Mouse (Mus musculus): Measurements from ENCODE around the gene Pi4k2b. TPM values are rescaled to one million over a fixed set of nuclear protein-coding genes. Genes with fewer than 3 reads are reported as not detected.
"Not testable (repeated sequence)": the region's sequence is repeated elsewhere in the genome, so short reads cannot be mapped to it uniquely, and the experiment has no call there.

Gene Pi4k2b
- polyA plus RNA-seq, 1 experiment from 2014 or later, result 5.4 TPM

GRCm38 (mm10) chr5:52774267-52774666 lies 32.9 kb downstream of the Pi4k2b start:
- no peaks in the 10 kb centered on the region for H3K9me3 ChIP-seq (ENCODE audit: control insufficient read depth, low read length)
- H3K4me1 ChIP-seq (replicated peaks; ENCODE audit: control insufficient read depth, insufficient read depth, low read length), result no peaks in the 10 kb centered on the region
- ATAC-seq, result no peak
- H3K36me3 ChIP-seq (ENCODE audit: control insufficient read depth, insufficient read depth), result no peaks in the 10 kb centered on the region
- WGBS, result 91% methylated on average over 5 of the region's 5 CpGs
- H3K27ac ChIP-seq (ENCODE audit: low read length), result no peak overlapping the region
- no peak overlapping the region for H3K4me2 ChIP-seq (ENCODE audit: low read length)
- no peaks in the 10 kb centered on the region for H3K27me3 ChIP-seq (replicated peaks; ENCODE audit: control insufficient read depth, insufficient read depth, low read length)
- H3K4me3 ChIP-seq (replicated peaks; ENCODE audit: low read length), result no peak overlapping the region
- H3K9ac ChIP-seq (replicated peaks; ENCODE audit: low read depth, low read length), result no peak overlapping the region

DNA sequence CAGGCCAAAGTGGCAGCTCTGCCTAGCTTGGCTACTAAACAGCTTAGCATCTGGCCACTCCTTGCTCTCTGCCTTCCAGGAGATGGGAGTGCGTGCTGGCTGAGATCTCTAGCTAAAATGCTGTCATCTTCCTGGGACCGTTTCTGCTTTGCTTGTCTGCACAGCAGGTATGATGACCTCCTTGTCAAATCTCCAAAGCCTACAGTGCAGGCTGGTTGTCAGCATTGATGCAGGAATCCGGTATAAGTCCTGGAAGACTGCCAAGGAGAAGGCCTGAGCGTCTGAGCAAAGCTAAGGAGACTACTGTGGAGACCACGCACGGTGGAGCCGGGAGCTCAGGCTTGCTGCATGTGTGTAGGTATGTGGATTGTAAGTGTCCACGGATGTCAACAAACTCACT lies 33.9 kb downstream of the Pi4k2b start, which contains the start of gene Zcchc4:
Gene Zcchc4, plus strand, starts transcription at position 173 of the 400 bp plus-strand sequence.
- WGBS, result 67% methylated on average over 8 of the region's 8 CpGs
- Histone ChIP-seq H3K4me1 (replicated peaks; ENCODE audit: control insufficient read depth, insufficient read depth, low read length) (no peaks in the 10 kb centered on the region), H3K9me3 (ENCODE audit: control insufficient read depth, low read length) (no peaks in the 10 kb centered on the region), H3K27me3 (replicated peaks; ENCODE audit: control insufficient read depth, insufficient read depth, low read length) (no peaks in the 10 kb centered on the region), H3K4me3 (replicated peaks; ENCODE audit: low read length) (no peak within 1 kb of the TSS), H3K27ac (ENCODE audit: low read length) (no peak within 1 kb of the TSS), H3K9ac (replicated peaks; ENCODE audit: low read depth, low read length) (no peak within 1 kb of the TSS), H3K36me3 (ENCODE audit: control insufficient read depth, insufficient read depth) (no peaks in the 10 kb centered on the region), H3K4me2 (ENCODE audit: low read length) (no peak within 1 kb of the TSS)
- no peak for ATAC-seq

- H3K4me3 ChIP-seq (replicated peaks; ENCODE audit: low read length); H3K36me3 ChIP-seq (ENCODE audit: control insufficient read depth, insufficient read depth); H3K9me3 ChIP-seq (ENCODE audit: control insufficient read depth, low read length); H3K27ac ChIP-seq (ENCODE audit: low read length); ATAC-seq; H3K4me1 ChIP-seq (replicated peaks; ENCODE audit: control insufficient read depth, insufficient read depth, low read length); H3K4me2 ChIP-seq (ENCODE audit: low read length); H3K9ac ChIP-seq (replicated peaks; ENCODE audit: low read depth, low read length); H3K27me3 ChIP-seq (replicated peaks; ENCODE audit: control insufficient read depth, insufficient read depth, low read length): not testable (repeated sequence)
- 89% methylated on average over 8 of the region's 8 CpGs for WGBS
Measured at GRCm38 (mm10) chr5:52776466-52777354, 35.3 kb downstream of the Pi4k2b start.

DNA sequence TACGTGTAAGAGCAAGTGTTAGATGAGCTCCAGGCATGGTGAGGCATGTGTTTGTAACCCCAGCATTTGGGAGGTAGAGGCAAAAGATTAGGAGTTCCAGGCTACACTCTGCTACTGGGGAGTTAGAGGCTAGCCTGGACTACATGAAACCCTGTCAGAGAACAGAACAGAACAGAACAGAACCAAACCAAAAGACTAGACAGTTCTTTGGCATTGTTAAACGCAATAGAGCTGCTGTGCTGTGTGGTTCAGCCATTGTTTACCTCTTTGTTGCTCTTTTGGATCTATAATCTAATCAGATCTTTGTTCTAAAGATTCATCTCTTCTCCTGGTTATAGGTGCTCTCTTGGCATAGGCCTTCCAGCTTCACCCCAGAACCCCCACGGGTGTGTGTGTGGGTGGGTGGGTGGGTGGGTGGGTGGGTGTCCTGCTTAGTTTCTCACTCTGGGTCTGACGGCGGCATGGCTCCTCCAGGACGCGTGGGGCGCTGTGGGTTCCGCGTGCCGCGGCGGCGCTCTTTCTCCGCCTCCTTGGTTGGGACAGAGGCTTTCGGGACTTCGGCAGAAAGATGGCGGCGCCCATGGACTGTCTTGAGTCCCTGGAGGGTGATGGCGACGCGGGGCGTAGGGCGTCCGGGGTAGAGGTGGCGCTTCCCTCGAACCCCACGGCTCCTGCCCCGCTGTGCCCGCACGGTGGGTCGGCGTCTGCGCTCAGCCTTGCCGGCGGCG lies 41.3 kb downstream of the Pi4k2b start:
- no peaks in the 10 kb centered on the region for H3K27me3 ChIP-seq (replicated peaks; ENCODE audit: control insufficient read depth, insufficient read depth, low read length)
- peak overlapping the region; percentile 85 for H3K9ac ChIP-seq (replicated peaks; ENCODE audit: low read depth, low read length)
- no peaks in the 10 kb centered on the region for H3K36me3 ChIP-seq (ENCODE audit: control insufficient read depth, insufficient read depth)
- ATAC-seq, result peak; percentile 99
- no peaks in the 10 kb centered on the region for H3K9me3 ChIP-seq (ENCODE audit: control insufficient read depth, low read length)
- 4% methylated on average over 36 of the region's 37 CpGs for WGBS
- peak overlapping the region; percentile 56 for H3K4me2 ChIP-seq (ENCODE audit: low read length)
- no peaks in the 10 kb centered on the region for H3K4me1 ChIP-seq (replicated peaks; ENCODE audit: control insufficient read depth, insufficient read depth, low read length)
- H3K4me3 ChIP-seq (replicated peaks; ENCODE audit: low read length), result peak overlapping the region; percentile 83
- H3K27ac ChIP-seq (ENCODE audit: low read length), result peak overlapping the region; percentile 82

DNA sequence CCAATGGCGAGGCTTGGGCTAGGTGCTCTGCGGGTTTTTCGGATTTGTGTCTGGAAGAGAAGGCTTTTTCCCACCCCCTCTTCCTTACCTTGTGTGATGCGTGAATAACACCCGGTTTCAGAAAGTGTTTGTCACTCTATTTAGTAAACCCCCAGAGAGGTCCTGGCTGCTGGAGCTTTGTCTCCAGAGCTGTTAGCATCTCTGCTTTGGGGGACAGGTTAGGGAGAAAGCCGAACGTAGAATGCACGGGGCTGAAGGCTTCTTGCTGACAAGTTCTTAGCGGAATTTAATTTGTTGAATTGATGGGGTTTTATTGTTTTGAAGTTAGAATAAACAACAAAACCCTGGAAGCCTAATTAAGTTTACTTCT lies 41.9 kb downstream of the Pi4k2b start:
- ATAC-seq, result no peak; the same call in 1 of the 2 replicates
- H3K27me3 ChIP-seq (replicated peaks; ENCODE audit: control insufficient read depth, insufficient read depth, low read length), result no peaks in the 10 kb centered on the region
- no peaks in the 10 kb centered on the region for H3K9me3 ChIP-seq (ENCODE audit: control insufficient read depth, low read length)
- peak overlapping the region; percentile 56 for H3K4me2 ChIP-seq (ENCODE audit: low read length)
- H3K27ac ChIP-seq (ENCODE audit: low read length), result peak overlapping the region; percentile 82
- peak overlapping the region; percentile 83 for H3K4me3 ChIP-seq (replicated peaks; ENCODE audit: low read length)
- no peaks in the 10 kb centered on the region for H3K36me3 ChIP-seq (ENCODE audit: control insufficient read depth, insufficient read depth)
- WGBS, result 0% methylated on average over 9 of the region's 9 CpGs
- H3K9ac ChIP-seq (replicated peaks; ENCODE audit: low read depth, low read length), result peak overlapping the region; percentile 85
- no peaks in the 10 kb centered on the region for H3K4me1 ChIP-seq (replicated peaks; ENCODE audit: control insufficient read depth, insufficient read depth, low read length)

DNA sequence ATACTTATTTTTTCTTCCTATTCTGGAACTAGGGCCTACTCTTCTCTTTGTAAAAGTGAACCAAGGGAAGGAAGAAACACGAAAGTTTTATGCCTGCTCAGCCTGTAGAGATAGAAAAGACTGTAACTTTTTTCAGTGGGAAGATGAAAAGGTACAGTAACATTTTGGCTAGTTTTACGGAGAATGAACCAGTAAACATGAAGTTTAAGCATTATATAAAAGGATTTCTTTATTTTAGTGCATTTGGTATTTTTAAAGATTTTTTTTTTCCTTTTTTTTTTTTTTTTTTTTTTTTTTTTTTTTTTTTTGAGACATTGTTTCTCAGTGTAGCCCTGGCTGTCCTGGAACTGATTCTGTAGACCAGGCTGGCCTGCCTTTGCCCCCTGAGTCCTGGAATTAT lies 42.6 kb downstream of the Pi4k2b start:
- no peak overlapping the region for H3K4me2 ChIP-seq (ENCODE audit: low read length)
- no peak overlapping the region for H3K4me3 ChIP-seq (replicated peaks; ENCODE audit: low read length)
- no peak overlapping the region for H3K9ac ChIP-seq (replicated peaks; ENCODE audit: low read depth, low read length)
- ATAC-seq, result no peak
- H3K27me3 ChIP-seq (replicated peaks; ENCODE audit: control insufficient read depth, insufficient read depth, low read length), result no peaks in the 10 kb centered on the region
- no peak overlapping the region for H3K27ac ChIP-seq (ENCODE audit: low read length)
- no peaks in the 10 kb centered on the region for H3K36me3 ChIP-seq (ENCODE audit: control insufficient read depth, insufficient read depth)
- no peaks in the 10 kb centered on the region for H3K4me1 ChIP-seq (replicated peaks; ENCODE audit: control insufficient read depth, insufficient read depth, low read length)
- H3K9me3 ChIP-seq (ENCODE audit: control insufficient read depth, low read length), result no peaks in the 10 kb centered on the region
- 72% methylated on average over 2 of the region's 2 CpGs for WGBS

DNA sequence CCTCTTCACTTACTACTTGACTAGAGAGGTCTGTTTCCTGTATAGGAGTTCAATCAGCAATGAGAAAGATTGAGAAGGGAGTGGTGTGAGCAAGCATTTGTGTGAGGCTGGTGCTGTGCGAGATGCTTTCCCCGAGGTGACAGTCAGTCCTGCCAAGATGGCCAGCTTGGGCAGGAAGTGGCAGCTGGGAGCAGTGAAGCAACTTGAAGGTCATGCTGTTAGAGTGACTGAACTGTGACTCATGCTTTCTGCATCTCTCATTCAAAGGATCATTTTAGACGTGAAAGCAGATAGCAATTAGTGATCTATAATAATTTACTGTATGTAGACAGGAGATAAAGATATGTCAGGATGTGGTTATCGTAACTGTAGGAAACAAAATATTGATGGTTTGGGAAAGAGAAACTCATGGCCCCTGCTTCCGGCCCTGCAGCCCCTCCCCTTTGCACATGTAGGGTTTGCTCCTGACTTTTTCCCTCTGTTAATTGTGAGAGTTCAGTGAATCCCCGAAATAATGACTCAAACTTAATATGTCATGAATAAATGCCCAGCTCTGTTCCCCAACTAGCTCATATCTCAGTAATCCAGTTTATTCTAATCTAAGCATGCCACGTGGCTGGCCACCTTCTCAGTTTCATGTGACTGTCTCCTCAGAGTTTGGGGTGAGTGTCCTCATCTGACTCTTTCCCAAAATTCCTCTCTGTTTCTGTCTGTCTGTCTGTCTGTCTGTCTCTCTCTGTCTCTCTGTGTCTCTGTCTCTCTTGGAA lies 45.4 kb downstream of the Pi4k2b start:
- Histone ChIP-seq H3K9me3 (ENCODE audit: control insufficient read depth, low read length) (no peaks in the 10 kb centered on the region), H3K27ac (ENCODE audit: low read length) (no peak overlapping the region), H3K4me2 (ENCODE audit: low read length) (no peak overlapping the region), H3K4me1 (replicated peaks; ENCODE audit: control insufficient read depth, insufficient read depth, low read length) (no peaks in the 10 kb centered on the region), H3K4me3 (replicated peaks; ENCODE audit: low read length) (no peak overlapping the region), H3K9ac (replicated peaks; ENCODE audit: low read depth, low read length) (no peak overlapping the region), H3K36me3 (ENCODE audit: control insufficient read depth, insufficient read depth) (no peaks in the 10 kb centered on the region), H3K27me3 (replicated peaks; ENCODE audit: control insufficient read depth, insufficient read depth, low read length) (no peaks in the 10 kb centered on the region)
- ATAC-seq, result no peak
- WGBS, result 91% methylated on average over 7 of the region's 7 CpGs

DNA sequence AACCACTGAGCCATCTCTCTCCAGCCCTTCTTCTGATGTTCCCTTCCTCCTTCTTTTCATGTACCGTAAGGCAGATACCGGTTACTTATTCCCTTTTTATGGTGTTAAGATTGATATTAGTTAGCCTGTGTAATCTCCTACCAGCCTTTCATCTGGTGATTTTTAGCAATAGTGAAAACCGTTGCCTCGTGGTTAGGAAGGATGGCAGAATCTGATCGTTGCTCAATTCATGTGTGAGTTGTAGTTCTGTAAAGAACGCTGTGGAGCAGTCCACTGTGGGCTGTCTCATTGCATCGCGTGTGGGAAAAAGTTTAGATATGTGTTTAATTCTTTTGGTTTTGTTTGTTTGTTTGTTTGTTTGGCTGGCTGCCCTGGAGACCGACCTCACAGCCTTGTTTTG lies 51.9 kb downstream of the Pi4k2b start:
- H3K36me3 ChIP-seq (ENCODE audit: control insufficient read depth, insufficient read depth), result peaks cover 8% of the 10 kb centered on the region
- H3K4me1 ChIP-seq (replicated peaks; ENCODE audit: control insufficient read depth, insufficient read depth, low read length), result no peaks in the 10 kb centered on the region
- H3K9ac ChIP-seq (replicated peaks; ENCODE audit: low read depth, low read length), result no peak overlapping the region
- no peaks in the 10 kb centered on the region for H3K27me3 ChIP-seq (replicated peaks; ENCODE audit: control insufficient read depth, insufficient read depth, low read length)
- no peak overlapping the region for H3K4me2 ChIP-seq (ENCODE audit: low read length)
- H3K4me3 ChIP-seq (replicated peaks; ENCODE audit: low read length), result no peak overlapping the region
- no peak overlapping the region for H3K27ac ChIP-seq (ENCODE audit: low read length)
- 95% methylated on average over 9 of the region's 9 CpGs for WGBS
- no peak for ATAC-seq
- H3K9me3 ChIP-seq (ENCODE audit: control insufficient read depth, low read length), result no peaks in the 10 kb centered on the region

GRCm38 (mm10) chr5:52794109-52794508 lies 52.7 kb downstream of the Pi4k2b start:
- no peak overlapping the region for H3K4me2 ChIP-seq (ENCODE audit: low read length)
- H3K27ac ChIP-seq (ENCODE audit: low read length), result no peak overlapping the region
- H3K4me3 ChIP-seq (replicated peaks; ENCODE audit: low read length), result no peak overlapping the region
- no peaks in the 10 kb centered on the region for H3K27me3 ChIP-seq (replicated peaks; ENCODE audit: control insufficient read depth, insufficient read depth, low read length)
- H3K9ac ChIP-seq (replicated peaks; ENCODE audit: low read depth, low read length), result no peak overlapping the region
- peaks cover 8% of the 10 kb centered on the region for H3K36me3 ChIP-seq (ENCODE audit: control insufficient read depth, insufficient read depth)
- no peaks in the 10 kb centered on the region for H3K9me3 ChIP-seq (ENCODE audit: control insufficient read depth, low read length)
- 90% methylated on average over 9 of the region's 9 CpGs for WGBS
- H3K4me1 ChIP-seq (replicated peaks; ENCODE audit: control insufficient read depth, insufficient read depth, low read length), result no peaks in the 10 kb centered on the region
- no peak for ATAC-seq

Data from forebrain, embryonic 16.5 days (tissue).